Mouse (Mus musculus) embryo, embryonic 11 days (tissue): ENCODE measurements at regions not wholly inside any gene's neighbourhood (a gene's known extent, or its start where the extent isn't known, plus 50 kb on each side); places are given as distances from the start of the nearest gene placed in this dataset.

Source experiments
- DNase-seq: peaks from one replicate; pipeline ENCODE4 v3.0.0-alpha.2; 2015

GRCm38 (mm10) chr5:119534946-119535345, 135.5 kb upstream of the Tbx3 start:
- no peak for DNase-seq

GRCm38 (mm10) chr5:119542836-119543235, 127.6 kb upstream of the Tbx3 start:
- no peak for DNase-seq

GRCm38 (mm10) chr5:119543716-119544115, 126.8 kb upstream of the Tbx3 start:
- no peak for DNase-seq

GRCm38 (mm10) chr5:119544681-119545080, 125.8 kb upstream of the Tbx3 start:
- no peak for DNase-seq

- DNase-seq: no peak
Measured at GRCm38 (mm10) chr5:119547070-119547469, 123.4 kb upstream of the Tbx3 start.

GRCm38 (mm10) chr5:119550916-119551315, 119.6 kb upstream of the Tbx3 start:
- peak; percentile 28 for DNase-seq

GRCm38 (mm10) chr5:119553469-119553868, 117.0 kb upstream of the Tbx3 start:
- DNase-seq: no peak

GRCm38 (mm10) chr5:119557071-119557470, 113.4 kb upstream of the Tbx3 start:
- DNase-seq: no peak

GRCm38 (mm10) chr5:119559696-119560095, 110.8 kb upstream of the Tbx3 start:
- no peak for DNase-seq

GRCm38 (mm10) chr5:119560392-119560791, 110.1 kb upstream of the Tbx3 start:
- DNase-seq: no peak

GRCm38 (mm10) chr5:119561531-119561930, 108.9 kb upstream of the Tbx3 start:
- DNase-seq: no peak

- peak; percentile 71 for DNase-seq
Measured at GRCm38 (mm10) chr5:119563510-119564351, 106.7 kb upstream of the Tbx3 start.

- no peak for DNase-seq
Measured at GRCm38 (mm10) chr5:119567639-119568038, 102.8 kb upstream of the Tbx3 start.

GRCm38 (mm10) chr5:119570054-119570453, 100.4 kb upstream of the Tbx3 start:
- DNase-seq: no peak

- DNase-seq: no peak
Measured at GRCm38 (mm10) chr5:119571644-119572043, 98.8 kb upstream of the Tbx3 start.

- DNase-seq: no peak
Measured at GRCm38 (mm10) chr5:119575124-119575523, 95.3 kb upstream of the Tbx3 start.

GRCm38 (mm10) chr5:119579288-119579687, 91.2 kb upstream of the Tbx3 start:
- no peak for DNase-seq

GRCm38 (mm10) chr5:119579806-119580205, 90.7 kb upstream of the Tbx3 start:
- no peak for DNase-seq

GRCm38 (mm10) chr5:119580395-119580794, 90.1 kb upstream of the Tbx3 start:
- DNase-seq: no peak

GRCm38 (mm10) chr5:119580798-119581197, 89.7 kb upstream of the Tbx3 start:
- no peak for DNase-seq

GRCm38 (mm10) chr5:119584389-119584788, 86.1 kb upstream of the Tbx3 start:
- no peak for DNase-seq

- no peak for DNase-seq
Measured at GRCm38 (mm10) chr5:119584914-119585313, 85.6 kb upstream of the Tbx3 start.

- DNase-seq: no peak
Measured at GRCm38 (mm10) chr5:119586391-119587058, 83.9 kb upstream of the Tbx3 start.

GRCm38 (mm10) chr5:119587239-119587811, 83.1 kb upstream of the Tbx3 start:
- no peak for DNase-seq
